Mouse (Mus musculus) thymus, postnatal 0 days (tissue): ENCODE results near the gene Arf6. TPM values are rescaled to one million over a fixed set of nuclear protein-coding genes. Genes with fewer than 3 reads are reported as not detected.
"Not testable (repeated sequence)": the region's sequence is repeated elsewhere in the genome, so short reads cannot be mapped to it uniquely, and the experiment has no call there.

Experiments used
- DNase-seq: peaks from one replicate; pipeline ENCODE4 v3.0.0-alpha.2; 2015; ENCODE audit warnings: low spot score
- polyA plus RNA-seq: library from polyadenylated mRNA; unstranded; fragments of >200 nt; fragmentation: Nextera tagmentation; extraction: Ambion mirVana; gene quantifications from 2 replicates; pipeline ENCODE4 v1.2.1, GENCODE M21; 2015

The Arf6 gene
- polyA plus RNA-seq, 1 experiment from 2014 or later, result 123 TPM

DNA sequence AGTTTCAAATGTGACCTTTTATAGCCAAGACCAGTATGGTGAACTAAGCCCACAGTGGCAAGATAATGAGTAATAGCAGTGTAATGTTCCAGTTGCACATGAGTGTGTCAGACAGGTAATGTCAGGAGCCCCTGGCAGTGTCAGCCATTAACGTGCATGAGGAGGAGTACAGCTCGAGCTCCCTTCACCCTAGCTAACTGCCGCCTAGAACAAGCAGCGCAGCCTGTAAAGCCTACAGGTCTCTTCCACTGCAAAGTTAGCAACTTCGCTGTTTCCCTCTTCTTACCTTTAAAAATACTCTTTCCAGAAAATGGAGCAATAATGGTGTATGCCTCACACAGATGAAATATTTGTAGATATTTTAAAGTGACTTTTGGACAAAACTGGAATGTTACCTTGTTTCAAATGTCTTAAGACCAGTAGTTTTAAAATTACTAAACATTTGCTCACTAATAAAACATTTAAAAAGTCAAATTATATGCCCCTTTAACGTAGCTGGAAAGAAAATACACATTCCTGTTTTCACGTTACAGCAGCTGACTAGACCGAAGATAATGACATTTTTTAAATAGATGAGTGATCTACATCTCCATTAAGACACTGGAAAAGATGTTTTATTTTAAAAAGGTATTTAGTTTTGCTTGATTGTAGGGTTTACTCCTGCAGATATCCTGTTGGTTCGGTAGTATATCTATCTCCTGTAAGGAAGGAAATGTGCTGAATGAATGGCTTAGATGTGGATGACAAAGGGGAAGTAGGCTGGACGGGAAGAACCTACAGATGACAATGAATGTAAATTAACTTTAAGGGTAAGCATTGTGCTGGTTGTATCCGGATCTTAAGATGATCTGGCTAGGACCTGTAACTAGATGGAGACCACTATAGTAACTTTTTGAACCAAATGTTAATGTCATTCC lies 2.2 kb downstream of the Arf6 start:
- peak; percentile 34 for DNase-seq

DNA sequence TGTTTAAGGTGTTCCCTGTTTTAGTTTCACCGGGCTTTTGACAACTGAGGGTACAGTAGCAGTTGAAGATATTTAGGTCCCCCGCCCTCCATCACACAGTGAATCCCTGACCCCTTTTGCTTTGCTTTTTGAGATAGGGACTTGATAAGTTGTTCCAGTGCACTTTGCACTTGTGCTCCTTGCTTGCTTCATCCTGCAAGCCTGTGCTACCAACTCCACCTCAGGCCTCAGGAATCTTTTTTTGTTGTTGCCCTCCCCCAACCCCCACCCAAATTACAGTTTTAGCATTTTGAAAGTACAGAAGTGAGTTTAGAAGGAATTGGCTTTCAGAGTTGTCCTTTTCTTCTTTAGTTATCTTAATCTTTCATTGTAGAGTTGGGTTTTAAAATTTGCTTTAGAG lies 4.2 kb downstream of the Arf6 start:
- no peak for DNase-seq

DNA sequence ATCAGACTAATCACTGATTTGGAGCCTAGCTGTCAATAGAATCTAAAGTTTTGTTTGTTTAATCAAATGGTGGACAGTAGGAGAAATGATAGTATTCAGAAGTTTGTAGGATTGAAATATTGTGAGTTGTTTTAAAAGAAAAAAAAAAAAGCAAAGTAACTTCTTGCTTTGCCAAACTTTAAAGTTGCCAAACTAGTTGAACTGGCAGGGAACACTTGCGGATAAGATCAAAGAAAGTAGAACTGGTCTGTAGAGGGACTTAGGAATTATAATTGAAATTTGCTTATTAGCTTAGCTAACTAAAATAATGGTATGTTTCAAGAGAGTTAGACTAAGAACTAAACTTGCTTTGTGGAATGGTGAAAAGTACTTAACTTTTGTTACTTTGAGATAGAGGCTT lies 5.2 kb downstream of the Arf6 start:
- no peak for DNase-seq

DNA sequence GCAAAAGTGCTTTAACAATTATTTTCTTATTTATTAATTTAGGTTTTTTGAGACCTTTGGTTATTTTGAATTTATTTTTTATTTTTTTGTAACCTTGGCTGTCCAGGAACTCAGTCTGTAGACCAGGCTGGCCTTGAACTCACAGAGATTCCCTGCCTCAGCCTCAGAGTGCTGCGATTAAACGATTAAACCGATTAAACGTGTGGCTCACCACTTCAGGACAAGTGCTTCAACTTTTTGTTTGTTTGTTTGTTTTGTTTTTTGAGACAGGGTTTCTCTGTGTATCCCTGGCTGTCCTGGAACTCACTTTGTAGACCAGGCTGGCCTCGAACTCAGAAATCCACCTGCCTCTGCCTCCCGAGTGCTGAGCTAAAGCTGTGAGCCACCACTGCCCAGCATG lies 5.7 kb downstream of the Arf6 start:
- not testable (repeated sequence) for DNase-seq

DNA sequence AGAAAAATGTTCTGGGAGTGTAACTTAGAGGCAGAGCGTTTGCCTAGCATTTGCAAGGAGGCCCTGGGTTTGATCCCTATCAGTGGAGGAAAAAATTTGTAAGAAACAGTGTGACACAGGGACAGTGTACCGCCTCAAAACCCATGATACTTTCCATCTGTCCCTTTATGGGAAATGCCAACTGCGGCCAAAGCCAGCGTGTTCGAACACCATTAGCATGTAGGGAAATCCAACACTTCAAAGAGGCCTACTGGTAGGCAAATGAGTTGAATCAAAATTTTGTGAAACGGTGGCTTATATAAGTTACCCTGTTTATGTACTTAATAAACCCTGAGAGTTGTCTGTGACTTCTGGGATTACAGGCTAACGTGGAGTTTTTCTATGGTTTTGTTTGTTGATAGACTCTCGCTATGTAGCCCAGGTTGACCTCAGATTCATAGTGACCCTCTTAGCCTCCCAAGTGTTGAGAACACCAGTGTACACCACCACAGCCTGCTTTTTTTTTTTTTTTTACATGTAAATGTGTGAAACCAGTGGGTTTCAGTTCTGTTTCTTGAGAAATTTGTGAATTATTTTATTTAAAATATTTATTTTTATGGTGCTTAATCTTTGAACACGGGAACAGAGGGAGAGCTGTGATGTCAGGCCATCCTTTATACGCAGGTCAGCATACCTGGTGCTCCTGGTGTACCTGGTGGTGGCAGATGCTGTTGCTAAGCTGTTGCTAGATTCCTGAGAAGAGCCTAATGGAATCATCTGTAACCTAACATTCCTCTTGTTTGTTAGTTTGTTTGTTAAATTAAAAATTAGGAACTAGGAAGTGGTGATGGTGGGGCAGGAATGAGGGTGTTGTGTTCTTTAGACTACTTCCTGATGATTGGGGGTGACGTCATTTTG lies 6.9 kb downstream of the Arf6 start:
- DNase-seq, result no peak

DNA sequence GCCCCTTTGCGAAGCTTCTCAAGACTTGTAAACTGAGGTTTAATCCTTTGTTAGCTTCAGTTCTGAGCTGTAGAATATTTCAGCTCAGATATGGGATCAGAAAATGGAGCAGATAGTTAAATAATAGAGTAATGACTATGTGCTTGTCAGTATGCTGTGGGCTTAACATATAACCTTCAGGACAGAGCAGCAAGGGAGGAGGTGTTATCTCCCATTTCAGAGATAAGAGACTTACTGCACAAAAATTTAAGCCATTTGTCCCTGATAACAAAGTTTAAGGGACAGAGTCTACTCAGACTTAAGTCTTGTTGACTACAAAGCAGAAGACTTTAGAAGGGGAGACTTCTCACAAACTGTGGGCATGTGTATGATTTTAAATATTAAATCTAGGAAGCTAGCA lies 10.9 kb downstream of the Arf6 start:
- DNase-seq, result no peak

DNA sequence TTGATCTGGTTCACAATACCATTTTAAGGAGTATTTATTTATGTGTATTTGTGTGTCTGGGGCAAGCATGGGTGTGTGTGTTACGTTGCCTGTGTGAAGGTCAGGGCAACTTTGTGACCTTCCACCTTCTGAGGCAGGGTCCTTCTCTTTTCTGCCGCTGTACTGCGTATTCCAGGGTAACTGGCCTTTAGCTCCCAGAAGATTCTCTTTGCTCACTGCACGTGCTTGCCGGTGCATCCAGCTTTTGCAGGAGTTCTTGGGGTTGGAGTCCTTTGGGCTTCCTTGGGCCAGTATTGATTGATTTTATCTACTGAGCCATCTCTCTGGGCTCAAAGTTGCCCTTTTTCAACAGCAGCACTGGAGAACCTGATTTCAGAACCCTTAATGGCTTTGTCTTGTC lies 12.7 kb downstream of the Arf6 start:
- no peak for DNase-seq

DNA sequence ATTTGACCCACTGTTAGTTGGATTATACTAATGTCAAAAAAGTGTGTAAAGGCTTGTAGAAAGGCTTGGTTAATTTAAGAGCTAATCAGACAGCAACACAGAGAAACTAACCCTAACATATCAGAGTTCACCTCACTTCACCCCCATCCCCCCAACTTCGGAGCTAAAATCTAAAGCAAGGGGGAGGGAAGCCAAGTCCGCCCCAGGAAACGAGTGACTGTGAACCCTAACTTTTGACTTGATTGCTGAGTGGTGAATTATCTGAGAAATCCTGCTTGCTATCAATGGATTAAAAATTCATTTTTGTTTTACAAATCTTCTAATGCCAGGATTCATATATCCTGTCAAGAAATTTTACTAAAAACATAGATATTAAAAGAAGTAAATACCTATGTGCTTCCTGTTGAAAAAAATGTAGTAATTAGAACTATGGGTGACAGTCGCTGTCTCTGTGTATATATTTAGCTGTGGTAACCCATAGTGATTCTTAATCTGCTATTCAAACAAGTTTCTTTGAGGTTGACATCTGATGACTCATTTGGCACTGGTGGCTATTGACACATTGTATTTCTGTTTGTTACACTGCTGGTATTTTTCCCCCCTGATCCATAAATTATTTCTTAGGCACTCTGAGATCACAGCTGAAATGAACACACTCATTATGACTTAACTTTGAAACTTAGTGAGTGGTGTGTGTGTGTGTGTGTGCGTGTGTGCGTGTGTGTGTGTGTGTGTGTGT lies 13.8 kb downstream of the Arf6 start:
- no peak for DNase-seq

DNA sequence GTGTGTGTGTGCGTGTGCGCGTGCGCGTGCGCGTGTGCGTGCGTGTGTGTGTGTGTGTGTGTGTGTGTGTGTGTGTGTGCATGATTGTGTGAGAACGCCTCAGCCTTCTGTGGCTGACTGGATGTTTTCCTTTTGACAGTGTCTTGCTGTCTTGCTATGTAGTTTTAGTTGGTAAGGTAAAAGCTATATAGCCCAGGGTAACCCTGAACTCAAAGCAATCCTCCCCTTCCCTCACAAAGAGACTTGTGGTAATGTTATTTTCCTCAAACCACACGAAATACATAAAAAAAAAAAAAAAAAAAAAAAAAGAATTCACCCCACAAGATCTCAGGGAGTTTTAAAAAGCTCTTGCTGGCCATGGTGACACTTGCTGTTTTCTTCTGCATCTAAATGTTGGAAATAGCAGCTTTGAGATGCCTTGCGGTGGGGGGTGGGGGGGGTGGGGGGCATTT lies 14.4 kb downstream of the Arf6 start:
- not testable (repeated sequence) for DNase-seq

DNA sequence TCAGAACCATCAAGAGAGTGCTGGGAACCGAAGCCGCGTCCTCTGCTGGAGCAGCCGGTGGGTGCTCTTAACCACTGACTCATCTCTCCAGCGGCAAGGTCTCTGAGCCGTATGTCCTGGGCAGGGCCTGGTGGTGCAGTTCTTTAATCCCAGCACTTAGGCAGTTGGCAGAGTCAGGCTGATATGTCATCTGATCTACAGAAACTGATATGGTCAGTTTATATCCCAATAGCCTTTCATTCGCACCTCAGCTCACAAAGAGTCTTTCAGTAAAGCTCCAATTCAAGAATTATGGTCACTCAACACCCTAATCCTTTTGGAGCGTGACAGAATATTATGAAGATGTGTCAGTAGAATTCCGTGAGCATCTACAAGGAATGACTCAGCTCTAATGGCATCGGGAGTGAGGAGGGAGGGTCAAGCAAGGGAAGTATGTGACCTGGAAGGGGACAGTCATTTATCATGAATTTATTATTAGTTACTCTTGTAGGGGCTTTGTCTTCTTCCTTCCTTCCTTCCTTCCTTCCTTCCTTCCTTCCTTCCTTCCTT lies 16.4 kb downstream of the Arf6 start:
- no peak for DNase-seq

DNA sequence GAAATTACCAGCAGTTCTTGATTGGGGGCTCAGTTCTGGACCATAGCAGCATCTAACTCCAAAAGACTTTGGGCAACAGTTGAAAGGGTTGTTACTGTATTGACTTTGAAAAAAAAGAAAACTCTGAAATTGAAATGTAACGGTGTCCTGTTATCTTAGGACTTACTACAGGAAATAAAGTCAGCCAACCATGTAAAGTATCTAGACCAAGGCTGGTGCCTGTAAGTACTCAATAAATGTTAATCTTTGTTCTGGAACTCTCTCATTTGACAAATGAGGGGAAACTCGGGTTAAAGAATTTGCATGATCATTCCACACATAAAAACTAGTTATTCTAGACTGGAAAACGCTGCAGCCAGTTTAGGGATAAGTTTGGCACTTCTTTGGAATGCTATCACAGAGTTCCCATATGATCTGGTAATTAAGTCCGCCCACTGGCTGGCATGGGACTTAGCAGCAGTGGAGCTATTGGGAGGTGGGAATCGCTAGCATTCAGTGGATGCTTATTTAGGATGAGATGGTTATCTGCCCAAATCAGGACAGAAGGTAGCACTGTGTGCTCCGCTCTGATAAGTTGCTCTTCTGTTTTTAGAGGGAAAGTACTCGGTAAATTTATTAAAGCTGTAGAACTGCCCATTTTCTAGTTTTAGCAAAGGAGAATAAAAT lies 17.5 kb downstream of the Arf6 start:
- no peak for DNase-seq

DNA sequence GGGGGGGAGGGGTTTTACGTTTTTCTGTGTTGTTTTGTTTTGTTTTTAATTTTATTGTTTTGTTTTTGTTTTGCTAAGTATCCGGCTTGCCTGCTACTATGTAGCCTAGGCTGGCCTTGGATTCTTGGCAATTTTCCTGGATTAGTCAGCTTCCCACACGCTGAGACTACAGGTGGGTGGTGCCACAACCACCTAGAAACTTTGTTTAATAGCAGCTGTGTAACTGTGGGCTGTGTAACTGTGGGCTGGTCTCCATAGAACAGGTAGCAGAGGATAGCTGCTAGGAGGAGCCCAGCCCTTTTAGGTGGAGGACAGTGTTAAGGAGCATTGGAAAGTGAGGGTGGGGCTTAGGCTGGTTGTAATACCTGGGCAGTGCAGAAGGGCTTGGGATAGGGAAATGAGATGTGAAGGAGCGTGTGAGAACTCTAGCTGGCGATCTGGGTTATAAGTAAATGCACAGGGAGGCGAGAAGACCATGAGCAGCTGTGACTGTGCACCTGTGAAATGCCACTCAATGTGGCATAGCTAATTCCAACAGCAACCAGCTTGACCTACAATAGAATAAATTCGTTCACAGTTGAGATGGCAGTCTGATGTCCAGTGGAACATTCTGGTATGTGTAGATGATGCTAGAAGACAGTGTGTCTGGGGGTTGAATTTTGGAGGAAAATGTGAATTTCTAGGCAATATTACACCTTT lies 18.2 kb downstream of the Arf6 start:
- DNase-seq, result no peak

DNA sequence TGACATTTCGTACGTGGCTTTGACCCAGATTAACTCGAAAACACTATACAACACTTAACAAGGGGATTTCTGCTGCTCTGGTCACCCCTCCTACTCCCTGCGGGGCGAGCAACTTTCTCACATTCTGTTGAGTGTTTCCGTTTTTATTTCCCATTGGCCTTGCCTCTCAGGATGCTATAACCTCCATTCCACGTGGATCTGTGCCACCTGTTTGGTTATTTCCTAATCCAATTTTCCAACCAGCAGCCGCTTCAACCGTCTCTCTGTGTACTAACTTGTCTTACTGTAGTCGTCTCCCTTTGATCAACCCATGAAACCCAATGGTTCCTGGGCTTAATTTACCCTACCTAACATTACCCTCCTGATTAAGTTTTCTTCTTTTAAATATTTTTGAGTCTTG lies 21.1 kb downstream of the Arf6 start:
- no peak for DNase-seq

DNA sequence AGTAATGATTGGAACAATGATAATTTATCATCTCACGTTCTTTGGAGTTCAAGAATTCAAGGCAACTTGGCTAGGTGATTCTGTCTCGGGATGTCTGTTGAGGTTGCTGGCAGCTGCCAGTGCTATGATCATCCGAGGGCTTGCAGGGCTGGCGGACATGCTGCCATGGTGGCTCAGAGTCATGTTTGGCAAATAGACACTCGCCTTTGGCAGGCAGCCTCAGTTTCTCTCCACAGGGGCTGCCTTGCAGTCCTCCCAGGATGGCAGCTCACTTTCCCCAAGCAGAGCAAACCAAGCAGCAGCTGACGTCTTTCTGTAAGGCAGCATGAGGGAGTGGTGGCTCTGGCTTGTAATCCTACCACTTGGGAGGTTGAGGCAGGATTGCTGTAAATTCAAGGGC lies 22.5 kb downstream of the Arf6 start:
- DNase-seq, result no peak

DNA sequence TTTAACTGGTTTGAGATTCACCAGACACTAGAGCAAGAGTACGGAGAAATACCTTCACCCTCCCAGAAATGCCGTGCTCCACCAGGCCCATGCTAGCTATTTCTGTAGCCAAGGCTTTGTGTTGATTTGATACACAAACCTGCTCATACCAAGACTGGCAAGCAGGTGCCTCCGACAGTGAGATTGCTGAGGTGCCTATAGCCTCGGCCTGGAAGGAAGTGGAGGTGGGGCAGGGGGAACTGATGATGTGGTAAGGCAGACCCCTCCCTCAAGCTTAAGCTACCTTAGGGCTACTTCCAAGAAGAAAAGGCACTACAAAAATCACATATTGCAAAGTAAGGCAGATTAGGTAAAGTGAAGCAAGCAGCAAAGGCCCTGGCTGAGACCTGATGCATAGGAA lies 28.4 kb downstream of the Arf6 start:
- no peak for DNase-seq

DNA sequence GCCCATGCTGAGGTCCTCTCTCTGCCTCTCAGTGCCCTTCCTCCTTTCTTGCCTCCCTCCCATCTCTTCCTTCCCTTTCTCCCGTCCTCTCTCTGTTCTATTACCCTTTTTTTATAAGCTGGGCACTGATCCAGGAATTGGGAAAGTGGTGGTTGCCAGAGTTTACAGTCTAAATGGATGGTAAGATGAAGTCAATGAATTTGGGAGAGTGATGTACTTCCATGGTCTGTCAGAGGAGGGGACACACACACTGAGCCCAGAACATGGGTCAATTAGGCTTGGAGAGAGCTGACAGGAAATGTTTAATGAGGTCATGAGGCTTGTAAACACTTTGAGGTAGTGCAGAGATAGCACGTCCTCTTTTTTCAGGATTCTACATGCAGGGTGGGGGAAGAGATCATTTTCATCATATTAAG lies 28.9 kb downstream of the Arf6 start:
- no peak for DNase-seq

DNA sequence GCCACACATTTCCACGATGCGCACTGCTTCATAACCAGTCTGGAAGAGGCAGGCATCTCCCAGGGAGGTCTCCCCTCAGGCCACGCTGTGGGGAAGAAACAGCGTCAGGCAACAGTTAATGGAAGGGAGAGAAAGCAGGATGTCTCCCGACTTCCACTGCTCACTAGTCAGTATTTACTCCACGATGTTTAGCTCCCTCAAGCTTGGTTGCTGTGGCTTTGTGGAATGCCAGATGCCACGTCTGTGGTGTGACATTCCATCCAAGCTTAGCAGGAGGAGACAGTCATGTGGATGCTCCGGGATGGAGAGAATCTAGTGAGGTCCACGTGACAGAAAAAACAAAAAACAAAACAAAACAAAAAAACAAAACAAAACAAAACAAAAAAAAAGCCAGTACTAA lies 30.1 kb downstream of the Arf6 start:
- DNase-seq, result no peak

DNA sequence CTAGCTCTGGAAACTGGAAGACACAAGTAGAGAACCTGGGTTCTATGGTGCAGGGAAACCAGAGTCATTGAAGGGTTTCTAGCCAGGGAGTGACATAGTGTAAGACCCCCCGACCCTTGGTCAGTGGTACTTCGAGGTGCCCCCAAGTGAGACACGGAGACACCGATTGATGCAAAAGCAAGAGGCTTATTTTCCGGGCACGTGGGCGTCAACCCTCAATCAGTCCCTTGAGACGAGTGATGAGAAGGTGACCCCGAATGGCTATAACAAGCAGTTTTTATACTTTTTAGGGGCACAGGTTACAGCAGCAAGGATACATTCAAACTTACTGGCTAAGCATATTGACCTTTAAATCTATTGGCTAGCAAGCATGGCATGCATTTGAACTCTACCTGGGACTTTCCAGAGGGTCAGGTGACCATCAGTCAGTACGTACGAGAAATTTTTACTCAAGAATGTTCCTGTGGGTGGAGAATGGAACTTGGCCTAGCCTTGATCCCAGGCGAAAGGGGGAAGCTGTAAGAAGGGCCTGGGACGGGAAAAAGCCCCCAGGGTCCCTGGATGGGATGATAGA lies 30.7 kb downstream of the Arf6 start:
- no peak for DNase-seq

DNA sequence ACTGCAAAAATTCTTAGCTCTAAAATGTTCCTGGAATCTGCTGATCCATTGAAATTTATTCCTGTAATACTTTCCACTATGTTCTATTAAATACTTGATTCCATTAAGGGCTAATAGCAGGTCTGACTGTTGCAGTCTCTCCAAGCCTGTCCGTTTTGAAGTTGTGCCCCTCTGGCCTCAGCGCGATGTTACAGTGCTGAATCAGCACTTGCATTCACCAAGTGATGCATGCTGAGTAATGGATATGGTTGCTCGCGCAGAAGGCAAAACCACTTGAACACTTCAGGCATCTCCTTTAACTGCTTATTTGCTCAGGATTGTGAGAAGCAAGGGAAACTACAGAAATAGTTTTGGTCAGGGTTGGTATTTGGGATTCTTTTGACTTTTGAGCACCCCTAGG lies 38.8 kb downstream of the Arf6 start:
- no peak for DNase-seq

DNA sequence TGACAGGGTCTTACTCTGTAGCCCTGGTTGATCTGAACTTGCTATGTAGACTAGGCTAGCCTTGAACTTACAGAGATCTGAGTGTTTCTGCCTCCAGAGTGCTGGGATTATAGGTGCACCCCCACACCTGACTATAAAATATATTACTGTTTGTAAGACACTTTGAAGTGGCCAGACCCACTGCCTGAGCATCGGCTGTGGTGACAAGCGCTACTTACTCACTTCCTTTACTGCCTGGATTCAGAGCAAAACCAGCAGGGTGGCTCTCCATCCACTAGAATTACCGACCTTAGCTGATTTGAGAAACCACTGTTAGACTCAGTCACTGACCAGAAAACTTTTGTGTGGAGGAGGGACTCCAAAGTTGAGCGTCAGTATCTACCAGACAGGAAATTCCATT lies 40.0 kb downstream of the Arf6 start:
- DNase-seq, result no peak
